Mouse (Mus musculus): ENCODE measurements around the gene Dpep3.

Gene Dpep3

GRCm38 (mm10) chr8:105971019-105971720, 8.1 kb downstream of the Dpep3 start:
- DNase-seq = no peak

- DNase-seq = no peak
Observed at GRCm38 (mm10) chr8:105969367-105969766, 9.9 kb downstream of the Dpep3 start.

- no peak for DNase-seq
Observed at GRCm38 (mm10) chr8:105966692-105967311, 12.4 kb downstream of the Dpep3 start.

- DNase-seq = peak; percentile 77
Observed at GRCm38 (mm10) chr8:105965905-105966341, 13.3 kb downstream of the Dpep3 start, which contains the start of gene Slc12a4. Gene Slc12a4, minus strand, starts transcription at chr8:105966097.

GRCm38 (mm10) chr8:105965266-105965904, 13.8 kb downstream of the Dpep3 start:
- peak; percentile 56 for DNase-seq

- no peak for DNase-seq
Observed at GRCm38 (mm10) chr8:105964506-105965265, 14.5 kb downstream of the Dpep3 start.

- DNase-seq = no peak
Observed at GRCm38 (mm10) chr8:105961536-105961935, 17.7 kb downstream of the Dpep3 start.

GRCm38 (mm10) chr8:105961101-105961500, 18.1 kb downstream of the Dpep3 start:
- DNase-seq = no peak

GRCm38 (mm10) chr8:105959350-105959749, 19.9 kb downstream of the Dpep3 start:
- DNase-seq = peak; percentile 85

- peak; percentile 49 for DNase-seq
Observed at GRCm38 (mm10) chr8:105957813-105958212, 21.4 kb downstream of the Dpep3 start.

GRCm38 (mm10) chr8:105956556-105956955, 22.7 kb downstream of the Dpep3 start:
- DNase-seq = no peak

GRCm38 (mm10) chr8:105951057-105951659, 28.1 kb downstream of the Dpep3 start:
- peak; percentile 38 for DNase-seq

GRCm38 (mm10) chr8:105949350-105949749, 29.9 kb downstream of the Dpep3 start:
- DNase-seq = no peak

GRCm38 (mm10) chr8:105943321-105943739, 35.9 kb downstream of the Dpep3 start, which contains the start of gene Lcat:
Gene Lcat, minus strand, starts transcription at chr8:105943382.
- no peak for DNase-seq

- no peak for DNase-seq
Observed at GRCm38 (mm10) chr8:105942542-105942941, 36.7 kb downstream of the Dpep3 start.

- no peak for DNase-seq
Observed at GRCm38 (mm10) chr8:105942026-105942425, 37.2 kb downstream of the Dpep3 start.

GRCm38 (mm10) chr8:105938306-105938669, 40.9 kb downstream of the Dpep3 start, which contains the start of gene Psmb10:
Gene Psmb10, minus strand, starts transcription at chr8:105938444.
- no peak for DNase-seq

- DNase-seq = peak; percentile 67
Observed at GRCm38 (mm10) chr8:105937496-105938305, 41.5 kb downstream of the Dpep3 start.

- DNase-seq = peak; percentile 91
Observed at GRCm38 (mm10) chr8:105936866-105937475, 42.3 kb downstream of the Dpep3 start.

- DNase-seq = no peak
Observed at GRCm38 (mm10) chr8:105935863-105936603, 43.2 kb downstream of the Dpep3 start.

Measured in kidney, adult 18-20 months (tissue).